Mouse (Mus musculus): ENCODE data around the gene Bri3bp. TPM values are rescaled to one million over a fixed set of nuclear protein-coding genes. Genes with fewer than 3 reads are reported as not detected.

The Bri3bp gene
- polyA plus RNA-seq, 1 experiment, result 24.8 TPM

DNA sequence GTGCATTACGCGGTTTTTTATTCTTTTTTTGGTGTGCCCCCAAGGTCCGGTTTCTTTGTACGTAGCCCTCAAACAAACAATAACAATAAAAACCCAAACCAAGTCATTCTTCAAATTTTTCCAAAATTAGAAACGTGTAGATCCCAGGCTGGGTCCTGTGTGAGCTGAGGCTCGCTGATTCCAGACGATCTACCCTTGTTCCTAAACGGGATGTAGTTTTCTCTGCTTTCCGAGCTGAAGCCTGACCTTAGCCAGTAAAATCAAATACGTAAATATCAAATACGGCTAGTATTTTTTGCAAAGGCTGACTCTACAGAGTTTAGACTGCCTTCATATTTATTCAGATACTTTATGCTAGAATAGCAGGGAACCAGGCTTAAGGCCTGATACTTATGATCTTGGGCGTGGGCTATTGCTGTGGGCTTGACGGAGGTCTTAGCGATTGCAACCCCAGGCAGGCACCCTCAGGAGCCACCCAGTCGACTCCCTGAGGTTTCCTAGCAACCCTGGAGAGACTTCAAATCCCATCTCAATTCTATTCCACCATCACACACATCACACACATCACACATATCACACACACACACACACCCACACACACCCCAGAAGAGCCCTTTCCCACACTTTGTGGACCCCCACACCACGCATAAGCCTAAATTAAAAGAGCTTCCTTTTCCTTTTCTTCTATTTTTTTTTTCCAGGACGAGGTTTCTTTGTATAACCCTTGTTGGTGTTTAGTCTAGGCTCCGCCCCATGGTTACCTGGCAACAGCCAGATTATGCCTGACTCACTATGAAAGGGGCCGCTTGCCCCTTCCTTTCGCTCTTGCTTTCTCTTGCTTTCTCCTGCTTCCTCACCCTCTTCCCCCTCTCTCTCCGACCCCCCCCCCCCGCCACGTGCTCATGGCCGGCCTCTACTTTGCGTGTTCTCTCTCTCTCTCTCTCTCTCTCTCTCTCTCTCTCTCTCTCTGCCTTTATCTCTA, 47.5 kb upstream of the Bri3bp start:
- peak; percentile 31 for TF ChIP-seq POLR2A (IDR thresholded peaks at IDR 0.05; ENCODE audit: insufficient read length, low read depth)
- TF ChIP-seq E2F4 (IDR thresholded peaks at IDR 0.05; ENCODE audit: insufficient read depth), result no peak
- Histone ChIP-seq H3K79me2 (ENCODE audit: control insufficient read depth, insufficient read depth) (peaks cover 16% of the 10 kb centered on the region), H3ac (ENCODE audit: control insufficient read depth, insufficient read length) (peak overlapping the region; percentile 18), H3K4me2 (ENCODE audit: low read depth) (peak overlapping the region; percentile 94), H3K27me3 (ENCODE audit: control insufficient read depth, insufficient read depth, insufficient read length) (no peaks in the 10 kb centered on the region), H3K4me3 (peak overlapping the region; percentile 100), H3K36me3 (ENCODE audit: control insufficient read depth, insufficient read depth) (no peaks in the 10 kb centered on the region)

DNA sequence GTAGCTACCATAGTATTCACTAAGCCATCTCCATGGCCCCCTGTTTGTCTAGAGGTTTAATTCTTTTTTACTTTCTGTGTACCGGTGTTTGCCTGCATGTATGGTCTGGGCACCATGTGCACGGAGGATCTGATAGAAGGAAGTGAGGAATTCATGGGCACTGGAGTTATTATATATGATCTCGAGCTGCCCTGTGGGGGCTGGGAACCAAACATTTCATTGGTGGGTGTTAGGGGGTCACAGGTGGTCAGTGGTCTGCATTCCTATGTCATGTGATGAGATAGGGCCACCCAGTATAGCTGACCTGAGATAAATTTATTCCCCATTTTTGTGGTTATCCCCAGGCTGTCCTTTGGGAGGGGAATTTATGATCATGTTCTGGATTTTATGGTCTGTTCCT, 46.4 kb upstream of the Bri3bp start:
- H3K4me3 ChIP-seq, result peak overlapping the region; percentile 100
- no peak overlapping the region for H3ac ChIP-seq (ENCODE audit: control insufficient read depth, insufficient read length)
- H3K4me2 ChIP-seq (ENCODE audit: low read depth), result peak overlapping the region; percentile 94
- no peaks in the 10 kb centered on the region for H3K36me3 ChIP-seq (ENCODE audit: control insufficient read depth, insufficient read depth)
- peaks cover 9% of the 10 kb centered on the region for H3K79me2 ChIP-seq (ENCODE audit: control insufficient read depth, insufficient read depth)
- no peaks in the 10 kb centered on the region for H3K27me3 ChIP-seq (ENCODE audit: control insufficient read depth, insufficient read depth, insufficient read length)
- TF ChIP-seq MYOD1 (IDR thresholded peaks at IDR 0.05; ENCODE audit: control insufficient read depth in 1 of 3, insufficient read length in 2 of 3, low read depth in 2 of 3) (peak in 1 of 3 experiments; percentile 44), USF1 (IDR thresholded peaks at IDR 0.05; ENCODE audit: low read depth) (peak; percentile 75), SRF (IDR thresholded peaks at IDR 0.05; ENCODE audit: control insufficient read depth, insufficient read length, low read depth) (no peak), REST (IDR thresholded peaks at IDR 0.05; ENCODE audit: insufficient read depth, insufficient read length) (no peak), MAX (IDR thresholded peaks at IDR 0.05; ENCODE audit: low read depth) (no peak), CEBPB (IDR thresholded peaks at IDR 0.05; ENCODE audit: insufficient read depth, poor library complexity, severe bottlenecking) (no peak), TCF12 (IDR thresholded peaks at IDR 0.05; ENCODE audit: insufficient read depth, poor library complexity, severe bottlenecking) (peak; percentile 2)

DNA sequence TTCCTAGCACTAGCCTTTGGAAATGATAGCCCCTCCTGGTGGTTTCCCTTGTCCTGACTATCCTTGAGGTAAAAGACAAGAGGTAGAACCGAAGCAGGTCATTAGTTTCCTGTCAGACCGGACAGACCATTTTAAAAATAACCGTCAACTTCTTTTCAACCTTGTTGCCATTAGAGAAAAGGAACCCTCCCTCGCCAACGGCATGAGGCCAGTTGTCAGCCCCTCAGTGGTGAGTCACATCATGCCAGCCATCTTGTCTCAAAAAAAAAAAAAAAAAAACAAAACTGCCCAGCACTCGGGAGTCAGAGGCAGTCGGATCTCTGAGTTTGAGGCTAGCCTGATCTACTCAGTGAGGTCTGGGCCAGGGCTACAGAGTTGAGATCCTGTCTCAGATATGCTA, 40.5 kb upstream of the Bri3bp start:
- Histone ChIP-seq H3K4me3 (no peak overlapping the region), H3K4me2 (ENCODE audit: low read depth) (peak overlapping the region; percentile 18), H3K79me2 (ENCODE audit: control insufficient read depth, insufficient read depth) (no peaks in the 10 kb centered on the region), H3ac (ENCODE audit: control insufficient read depth, insufficient read length) (no peak overlapping the region), H3K27me3 (ENCODE audit: control insufficient read depth, insufficient read depth, insufficient read length) (no peaks in the 10 kb centered on the region), H3K36me3 (ENCODE audit: control insufficient read depth, insufficient read depth) (no peaks in the 10 kb centered on the region)
- TF ChIP-seq MAX (IDR thresholded peaks at IDR 0.05; ENCODE audit: low read depth), result no peak
- no peak for TF ChIP-seq REST (IDR thresholded peaks at IDR 0.05; ENCODE audit: insufficient read depth, insufficient read length)
- TF ChIP-seq TCF12 (IDR thresholded peaks at IDR 0.05; ENCODE audit: insufficient read depth, poor library complexity, severe bottlenecking), result no peak
- no peak for TF ChIP-seq SRF (IDR thresholded peaks at IDR 0.05; ENCODE audit: control insufficient read depth, insufficient read length, low read depth)
- no peak for TF ChIP-seq MYOG (IDR thresholded peaks at IDR 0.05; ENCODE audit: control insufficient read depth in 1 of 3, insufficient read depth in 1 of 3, insufficient read length in 2 of 3, low read depth in 2 of 3)
- TF ChIP-seq MYOD1 (IDR thresholded peaks at IDR 0.05; ENCODE audit: control insufficient read depth in 1 of 3, insufficient read length in 2 of 3, low read depth in 2 of 3), result no peak
- no peak for TF ChIP-seq E2F4 (IDR thresholded peaks at IDR 0.05; ENCODE audit: insufficient read depth)
- no peak for TF ChIP-seq POLR2A (IDR thresholded peaks at IDR 0.05; ENCODE audit: insufficient read length, low read depth)
- TF ChIP-seq CEBPB (IDR thresholded peaks at IDR 0.05; ENCODE audit: insufficient read depth, poor library complexity, severe bottlenecking), result no peak
- no peak for TF ChIP-seq TCF3 (IDR thresholded peaks at IDR 0.05; ENCODE audit: insufficient read length, low read depth)
- TF ChIP-seq USF1 (IDR thresholded peaks at IDR 0.05; ENCODE audit: low read depth), result no peak

DNA sequence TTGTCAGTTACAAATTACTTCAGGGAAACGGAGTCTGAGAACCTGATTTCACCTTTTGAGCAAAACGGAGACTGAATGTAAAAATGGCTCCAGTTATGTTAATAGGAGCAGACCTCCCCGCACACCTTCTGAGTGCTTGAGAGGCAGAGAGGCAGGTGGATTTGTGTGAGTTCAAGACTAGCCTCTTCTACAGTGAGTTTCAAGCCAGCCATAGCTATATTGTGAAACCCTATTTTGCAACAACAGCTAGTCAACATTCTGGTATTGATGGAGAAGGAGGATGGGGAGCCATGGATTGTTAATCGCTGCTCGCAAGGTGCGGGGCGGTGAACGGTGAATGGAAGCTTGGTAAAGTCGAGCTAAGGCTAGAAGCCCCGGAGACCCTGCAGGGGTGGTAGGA, 38.9 kb upstream of the Bri3bp start:
- H3ac ChIP-seq (ENCODE audit: control insufficient read depth, insufficient read length), result no peak overlapping the region
- no peaks in the 10 kb centered on the region for H3K79me2 ChIP-seq (ENCODE audit: control insufficient read depth, insufficient read depth)
- TF ChIP-seq POLR2AphosphoS2 (IDR thresholded peaks at IDR 0.05; ENCODE audit: insufficient read length, low read depth), result no peak
- TF ChIP-seq POLR2A (IDR thresholded peaks at IDR 0.05; ENCODE audit: insufficient read length, low read depth), result no peak
- no peak for TF ChIP-seq REST (IDR thresholded peaks at IDR 0.05; ENCODE audit: insufficient read depth, insufficient read length)
- TF ChIP-seq MAX (IDR thresholded peaks at IDR 0.05; ENCODE audit: low read depth), result no peak
- TF ChIP-seq TCF3 (IDR thresholded peaks at IDR 0.05; ENCODE audit: insufficient read length, low read depth), result no peak
- no peak for TF ChIP-seq TCF12 (IDR thresholded peaks at IDR 0.05; ENCODE audit: insufficient read depth, poor library complexity, severe bottlenecking)
- no peak for TF ChIP-seq MYOD1 (IDR thresholded peaks at IDR 0.05; ENCODE audit: control insufficient read depth in 1 of 3, insufficient read length in 2 of 3, low read depth in 2 of 3)
- TF ChIP-seq USF1 (IDR thresholded peaks at IDR 0.05; ENCODE audit: low read depth), result no peak
- no peak for TF ChIP-seq E2F4 (IDR thresholded peaks at IDR 0.05; ENCODE audit: insufficient read depth)
- no peak for TF ChIP-seq MYOG (IDR thresholded peaks at IDR 0.05; ENCODE audit: control insufficient read depth in 1 of 3, insufficient read depth in 1 of 3, insufficient read length in 2 of 3, low read depth in 2 of 3)
- no peak for TF ChIP-seq CEBPB (IDR thresholded peaks at IDR 0.05; ENCODE audit: insufficient read depth, poor library complexity, severe bottlenecking)
- TF ChIP-seq SRF (IDR thresholded peaks at IDR 0.05; ENCODE audit: control insufficient read depth, insufficient read length, low read depth), result no peak
- H3K4me3 ChIP-seq, result no peak overlapping the region
- H3K27me3 ChIP-seq (ENCODE audit: control insufficient read depth, insufficient read depth, insufficient read length), result no peaks in the 10 kb centered on the region
- no peak overlapping the region for H3K4me2 ChIP-seq (ENCODE audit: low read depth)
- no peaks in the 10 kb centered on the region for H3K36me3 ChIP-seq (ENCODE audit: control insufficient read depth, insufficient read depth)

DNA sequence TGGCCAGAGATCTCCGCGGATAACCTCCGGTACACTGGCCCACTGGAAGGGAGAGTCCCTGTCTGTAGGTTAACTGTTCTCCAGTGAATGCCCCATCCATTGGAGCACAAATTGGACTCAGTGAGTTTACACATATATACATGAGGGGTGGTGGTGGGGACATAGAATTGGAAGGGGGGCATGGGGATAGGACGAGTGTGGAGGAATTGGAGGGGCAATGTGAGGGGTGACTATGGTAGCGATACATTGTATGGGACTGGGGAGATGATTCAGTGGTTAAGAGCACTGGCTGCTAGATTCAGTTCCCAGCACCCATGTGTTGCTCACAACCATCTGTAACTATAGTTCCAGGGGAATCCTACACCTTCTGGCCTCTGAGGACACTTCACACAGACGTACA, 38.4 kb upstream of the Bri3bp start:
- no peak for TF ChIP-seq E2F4 (IDR thresholded peaks at IDR 0.05; ENCODE audit: insufficient read depth)
- no peak for TF ChIP-seq POLR2A (IDR thresholded peaks at IDR 0.05; ENCODE audit: insufficient read length, low read depth)
- TF ChIP-seq POLR2AphosphoS2 (IDR thresholded peaks at IDR 0.05; ENCODE audit: insufficient read length, low read depth), result no peak
- TF ChIP-seq USF1 (IDR thresholded peaks at IDR 0.05; ENCODE audit: low read depth), result no peak
- TF ChIP-seq TCF3 (IDR thresholded peaks at IDR 0.05; ENCODE audit: insufficient read length, low read depth), result no peak
- H3ac ChIP-seq (ENCODE audit: control insufficient read depth, insufficient read length), result no peak overlapping the region
- no peak overlapping the region for H3K4me2 ChIP-seq (ENCODE audit: low read depth)
- H3K36me3 ChIP-seq (ENCODE audit: control insufficient read depth, insufficient read depth), result no peaks in the 10 kb centered on the region
- no peaks in the 10 kb centered on the region for H3K27me3 ChIP-seq (ENCODE audit: control insufficient read depth, insufficient read depth, insufficient read length)
- H3K79me2 ChIP-seq (ENCODE audit: control insufficient read depth, insufficient read depth), result no peaks in the 10 kb centered on the region
- H3K4me3 ChIP-seq, result no peak overlapping the region

Measured in myocyte (in vitro differentiated cells).